Comparison of ENCODE assay signal across 28 mouse cellular contexts in genomic region chr16:24695062-24695461, GRCm38 (mm10).
A peak's percentile ranks its signal among the peaks of the same experiment; 100 is the strongest.
DNase-seq lines count a peak whose midpoint lies in the region; ATAC-seq and TF ChIP-seq lines count a peak whose summit lies in the region.
"Had no signal": no experiment of that assay in that cellular context is flagged by ENCODE, and none has a peak within 500 bp of the region (broad histone marks: within the 10 kb centered on the region; RNA-seq: fewer than 3 reads in every experiment).

No protein-coding gene starts in this region.

- ATAC-seq in Patski, result peak; percentile 57
- ATAC-seq: activated CD4-positive, CD25-positive, alpha-beta regulatory T cell, adult 4 months; CD4-positive, CD25-positive, alpha-beta regulatory T cell, adult 4 months; forebrain, embryonic 16.5 days; hindbrain, embryonic 16.5 days; intestine, embryonic 15.5 days had no signal

- in situ Hi-C loops in Patski (cut with MboI; ENCODE audit: low pct_unique_long_range_greater_than_20kb), result loop anchor here (25.0 kb wide), 1 partner anchor 708 kb away; the partner anchor contains the start of genes Bcl6 and Gm37419

- H3K36me3 ChIP-seq in C2C12 (ENCODE audit: control insufficient read depth, insufficient read depth) (no peaks in the 10 kb centered on the region), myocyte (ENCODE audit: control insufficient read depth, insufficient read depth) (peaks cover 5% of the 10 kb centered on the region)
- H3K36me3 ChIP-seq: hindbrain, embryonic 10.5 days; hindbrain, embryonic 13.5 days; intestine, embryonic 15.5 days had no signal

- CTCF ChIA-PET in Patski (lab: Charles Lee), result no interaction called here

- H3K27me3 ChIP-seq in C2C12 (ENCODE audit: control insufficient read depth, insufficient read depth, insufficient read length) (no peaks in the 10 kb centered on the region), Patski (no peaks in the 10 kb centered on the region), myocyte (ENCODE audit: control insufficient read depth, insufficient read depth, insufficient read length) (no peaks in the 10 kb centered on the region)
- H3K27me3 ChIP-seq: heart, embryonic 12.5 days; heart, embryonic 15.5 days; hindbrain, embryonic 13.5 days; intestine, embryonic 15.5 days had no signal

- peaks cover 1% of the 10 kb centered on the region for H3K79me3 ChIP-seq in C2C12 (ENCODE audit: low read depth)

- POLR2A ChIA-PET in Patski (lab: Charles Lee), result no interaction called here

- TF ChIP-seq POLR2A in myocyte (IDR thresholded peaks at IDR 0.05; ENCODE audit: insufficient read length, low read depth), result no peak

- H3K27ac ChIP-seq in layer of hippocampus, adult 2 months, result peak overlapping the region; percentile 20; the same call in 1 of the 2 replicates
- H3K27ac ChIP-seq: heart, embryonic 15.5 days; hindbrain, embryonic 10.5 days; hindbrain, embryonic 13.5 days; intestine, embryonic 15.5 days had no signal

- H3ac ChIP-seq in C2C12 (ENCODE audit: control insufficient read depth, insufficient read length, low read depth) (no peak overlapping the region), myocyte (ENCODE audit: control insufficient read depth, insufficient read length) (no peak overlapping the region)

- DNase-seq in layer of hippocampus, adult 2 months (ENCODE audit: low spot score in 2 of 2), result peak; percentile 20 to 39
- no peak for DNase-seq in layer of hippocampus, adult 11-12 months (ENCODE audit: low spot score)
- DNase-seq in Patski (ENCODE audit: low read depth, low spot score) (peak; percentile 13), liver (no peak)
- no peak for DNase-seq in spleen, postnatal 4 days (ENCODE audit: low spot score in 2 of 2)
- no peak for DNase-seq in kidney, postnatal 36 days
- DNase-seq: adrenal gland, adult 8-10 months; adrenal gland, postnatal 25 days; B cell, adult 2 months; cerebellum, adult 18-20 months; cerebellum, adult 9-10 months; cerebellum, postnatal 14 days; gastrocnemius, postnatal 10 days; gastrocnemius, postnatal 36 days; heart, postnatal 10 days; heart, postnatal 36 days; kidney, adult 11 months had no signal

- H3K4me2 ChIP-seq in myocyte (ENCODE audit: low read depth), result peak overlapping the region; percentile 22
- H3K4me2 ChIP-seq: heart, embryonic 12.5 days; heart, embryonic 15.5 days; hindbrain, embryonic 13.5 days; intestine, embryonic 15.5 days had no signal

- peaks cover 10% of the 10 kb centered on the region for H3K79me2 ChIP-seq in C2C12 (ENCODE audit: control insufficient read depth, insufficient read depth)
- H3K79me2 ChIP-seq in myocyte (ENCODE audit: control insufficient read depth, insufficient read depth), result no peaks in the 10 kb centered on the region

- no peak overlapping the region for H3K4me3 ChIP-seq in layer of hippocampus, adult 2 months
- H3K4me3 ChIP-seq in C2C12 (ENCODE audit: insufficient read depth, poor library complexity, severe bottlenecking) (no peak overlapping the region), myocyte (no peak overlapping the region)
- H3K4me3 ChIP-seq: heart, embryonic 12.5 days; heart, embryonic 15.5 days; hindbrain, embryonic 10.5 days; hindbrain, embryonic 13.5 days; intestine, embryonic 15.5 days had no signal

- TF ChIP-seq CTCF in layer of hippocampus, adult 2 months (conservative IDR thresholded peaks at IDR 0.05), result no peak
- TF ChIP-seq CTCF in C2C12 (IDR thresholded peaks at IDR 0.05; ENCODE audit: control insufficient read depth, insufficient read depth, insufficient read length) (no peak), Patski (IDR thresholded peaks at IDR 0.05) (no peak)

TF ChIP-seq in C2C12, 6 proteins besides CTCF, POLR2A, EP300 and RAD21:
- peak; percentile 72 for TF ChIP-seq FOSL1 (IDR thresholded peaks at IDR 0.05; ENCODE audit: insufficient read depth, low read length, poor library complexity, severe bottlenecking)
- no peak for TF ChIP-seq USF1 (IDR thresholded peaks at IDR 0.05; ENCODE audit: low read depth)
- TF ChIP-seq MYOD1 (IDR thresholded peaks at IDR 0.05; ENCODE audit: control insufficient read depth, insufficient read length, low read depth), result peak; percentile 72
- peak; percentile 2 for TF ChIP-seq CEBPB (IDR thresholded peaks at IDR 0.05; ENCODE audit: low read depth)
TF ChIP-seq in C2C12: peak in this region for 3.

TF ChIP-seq in myocyte, 11 proteins besides CTCF, POLR2A, EP300 and RAD21:
- TF ChIP-seq TCF12 (IDR thresholded peaks at IDR 0.05; ENCODE audit: insufficient read depth, poor library complexity, severe bottlenecking) (peak; percentile 4), REST (IDR thresholded peaks at IDR 0.05; ENCODE audit: insufficient read depth, insufficient read length) (no peak), E2F4 (IDR thresholded peaks at IDR 0.05; ENCODE audit: insufficient read depth) (no peak), POLR2AphosphoS2 (IDR thresholded peaks at IDR 0.05; ENCODE audit: insufficient read length, low read depth) (no peak), MAX (IDR thresholded peaks at IDR 0.05; ENCODE audit: low read depth) (no peak), TCF3 (IDR thresholded peaks at IDR 0.05; ENCODE audit: insufficient read length, low read depth) (no peak), USF1 (IDR thresholded peaks at IDR 0.05; ENCODE audit: low read depth) (no peak), MYOD1 (IDR thresholded peaks at IDR 0.05; ENCODE audit: control insufficient read depth in 1 of 3, insufficient read length in 2 of 3, low read depth in 2 of 3) (peak in 2 of 3 experiments; percentile 36 to 59), CEBPB (IDR thresholded peaks at IDR 0.05; ENCODE audit: insufficient read depth, poor library complexity, severe bottlenecking) (no peak), MYOG (IDR thresholded peaks at IDR 0.05; ENCODE audit: control insufficient read depth in 1 of 3, insufficient read depth in 1 of 3, insufficient read length in 2 of 3, low read depth in 2 of 3) (no peak)

Comparison
In these comparisons a context has a peak if more than half of its experiments do, and no peak if none do; other contexts are left out.
1. DNase-seq: peak in layer of hippocampus, adult 2 months (2 of 2) and Patski (single experiment); none in layer of hippocampus, adult 11-12 months (single experiment), spleen, postnatal 4 days (0 of 2), liver (single experiment) and kidney, postnatal 36 days (0 of 2).